Mouse (Mus musculus): ENCODE results near the gene Mfap1b. TPM values are rescaled to one million over a fixed set of nuclear protein-coding genes. Genes with fewer than 3 reads are reported as not detected.

Gene Mfap1b
- total and polyA plus RNA-seq, 3 experiments, result 15.6 to 29.7 (median 24.3) TPM

DNA sequence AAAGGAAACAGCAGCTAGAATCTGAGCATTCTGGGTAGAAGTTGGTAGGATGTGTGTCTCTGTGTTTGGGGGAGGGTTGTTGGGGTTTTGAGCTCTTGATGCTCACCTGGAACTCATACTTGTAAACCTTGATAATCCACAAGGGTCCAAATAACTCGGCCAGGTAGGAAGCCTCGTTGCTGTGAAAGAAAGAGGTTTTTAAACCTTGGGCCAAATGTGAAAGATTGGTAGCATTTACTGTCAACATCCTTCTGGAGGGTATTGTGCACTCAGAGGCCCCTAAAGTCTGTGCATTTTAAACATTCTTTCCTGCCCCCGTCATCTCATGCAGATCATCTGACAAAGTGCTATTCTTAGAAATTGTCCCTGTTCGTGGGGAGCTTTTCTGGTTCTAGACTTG lies 20.9 kb downstream of the Mfap1b start, which contains the start of gene Hypk:
Gene Hypk, plus strand, starts transcription at position 301 of the 400 bp plus-strand sequence.
- no peak within 1 kb of the TSS for H3K9ac ChIP-seq (ENCODE audit: insufficient read depth, low read depth)
- H3K4me1 ChIP-seq (ENCODE audit: control insufficient read depth in 1 of 2, insufficient read depth in 2 of 2), result peaks cover 5 to 34% of the 10 kb centered on the region in 2 experiments
- peaks cover 7 to 40% of the 10 kb centered on the region in 2 experiments for H3K36me3 ChIP-seq (replicated peaks in 1 of 2; ENCODE audit: control insufficient read depth in 1 of 2, insufficient read depth in 1 of 2, low read length in 1 of 2)
- TF ChIP-seq RAD21 (IDR thresholded peaks at IDR 0.05; ENCODE audit: low read depth, low read length) (no peak), ELF1 (IDR thresholded peaks at IDR 0.05; ENCODE audit: low read depth, low read length) (no peak), MAFK (IDR thresholded peaks at IDR 0.05; ENCODE audit: insufficient replicate concordance, low read length) (no peak), NELFE (IDR thresholded peaks at IDR 0.05; ENCODE audit: low read depth, low read length) (no peak), MXI1 (IDR thresholded peaks at IDR 0.05; ENCODE audit: low read depth, low read length) (no peak), HCFC1 (IDR thresholded peaks at IDR 0.05; ENCODE audit: low read depth, low read length) (no peak), POLR2AphosphoS2 (IDR thresholded peaks at IDR 0.05; ENCODE audit: low read depth, low read length) (no peak), UBTF (IDR thresholded peaks at IDR 0.05; ENCODE audit: low read depth, low read length) (no peak), SIN3A (IDR thresholded peaks at IDR 0.05; ENCODE audit: low read length) (no peak), RCOR1 (conservative IDR thresholded peaks at IDR 0.05; ENCODE audit: low read depth, low read length) (no peak), POLR2A (IDR thresholded peaks at IDR 0.05; ENCODE audit: low read depth, low read length) (no peak), USF1 (IDR thresholded peaks at IDR 0.05; ENCODE audit: low read depth, low read length) (no peak), JUN (IDR thresholded peaks at IDR 0.05; ENCODE audit: insufficient read depth, low read depth, low read length) (no peak)
- DNase-seq (ENCODE audit: extremely low read depth), result no peak
- in situ Hi-C loops (cut with MboI; ENCODE audit: low pct_ligation_motif_present, low pct_unique_long_range_greater_than_20kb, low sequenced_read_pairs), result no loop called here
- H3K79me2 ChIP-seq (replicated peaks; ENCODE audit: control insufficient read depth, extremely low read depth, insufficient read depth, poor library complexity, severe bottlenecking), result peaks cover 10% of the 10 kb centered on the region
- no peaks in the 10 kb centered on the region for H3K9me3 ChIP-seq (replicated peaks; ENCODE audit: low read length)
- no peak within 1 kb of the TSS for H3K4me2 ChIP-seq (ENCODE audit: insufficient read depth, low read depth, poor library complexity, severe bottlenecking)
- peaks cover 1% of the 10 kb centered on the region for H3K27me3 ChIP-seq (replicated peaks)
- H3K27ac ChIP-seq (ENCODE audit: insufficient read depth, low read depth), result no peak within 1 kb of the TSS
- dilution Hi-C loops (cut with MboI; ENCODE audit: extremely low pct_ligation_motif_present, extremely low pct_unique_long_range_greater_than_20kb, low sequenced_read_pairs), result no loop called here
- no peak within 1 kb of the TSS for H3K4me3 ChIP-seq (replicated peaks in 1 of 3; ENCODE audit: low read depth in 2 of 3, low read length in 2 of 3, poor library complexity in 1 of 3)

GRCm38 (mm10) chr2:121452361-121452760 lies 21.5 kb downstream of the Mfap1b start:
- Histone ChIP-seq H3K4me1 (ENCODE audit: control insufficient read depth in 1 of 2, insufficient read depth in 2 of 2) (peaks cover 5 to 30% of the 10 kb centered on the region in 2 experiments), H3K9ac (ENCODE audit: insufficient read depth, low read depth) (no peak overlapping the region), H3K4me2 (ENCODE audit: insufficient read depth, low read depth, poor library complexity, severe bottlenecking) (no peak overlapping the region), H3K9me3 (replicated peaks; ENCODE audit: low read length) (no peaks in the 10 kb centered on the region), H3K36me3 (replicated peaks in 1 of 2; ENCODE audit: control insufficient read depth in 1 of 2, insufficient read depth in 1 of 2, low read length in 1 of 2) (peaks cover 7 to 40% of the 10 kb centered on the region in 2 experiments), H3K79me2 (replicated peaks; ENCODE audit: control insufficient read depth, extremely low read depth, insufficient read depth, poor library complexity, severe bottlenecking) (peaks cover 7% of the 10 kb centered on the region), H3K4me3 (replicated peaks in 1 of 3; ENCODE audit: low read depth in 2 of 3, low read length in 2 of 3, poor library complexity in 1 of 3) (no peak overlapping the region), H3K27me3 (replicated peaks) (peaks cover 5% of the 10 kb centered on the region), H3K27ac (ENCODE audit: insufficient read depth, low read depth) (no peak overlapping the region)
- no peak for TF ChIP-seq IRF4 (IDR thresholded peaks at IDR 0.05; ENCODE audit: low read depth, low read length)
- TF ChIP-seq ELF1 (IDR thresholded peaks at IDR 0.05; ENCODE audit: low read depth, low read length), result no peak
- TF ChIP-seq CTCF (conservative IDR thresholded peaks at IDR 0.05 in 1 of 2, IDR thresholded peaks at IDR 0.05 in 1 of 2; ENCODE audit: low read depth in 2 of 2, low read length in 2 of 2), result no peak
- no peak for TF ChIP-seq ZMIZ1 (IDR thresholded peaks at IDR 0.05; ENCODE audit: low read depth, low read length)
- no peak for TF ChIP-seq MAZ (IDR thresholded peaks at IDR 0.05; ENCODE audit: low read depth, low read length)
- no peak for TF ChIP-seq POLR2A (IDR thresholded peaks at IDR 0.05; ENCODE audit: low read depth, low read length)
- no peak for TF ChIP-seq JUND (conservative IDR thresholded peaks at IDR 0.05; ENCODE audit: low read depth, low read length)
- no peak for TF ChIP-seq SIN3A (IDR thresholded peaks at IDR 0.05; ENCODE audit: low read length)
- TF ChIP-seq E2F4 (IDR thresholded peaks at IDR 0.05; ENCODE audit: insufficient replicate concordance, low read depth, low read length), result no peak
- in situ Hi-C loops (cut with MboI; ENCODE audit: low pct_ligation_motif_present, low pct_unique_long_range_greater_than_20kb, low sequenced_read_pairs) (no loop called here), dilution Hi-C loops (cut with MboI; ENCODE audit: extremely low pct_ligation_motif_present, extremely low pct_unique_long_range_greater_than_20kb, low sequenced_read_pairs) (no loop called here)
- DNase-seq (ENCODE audit: extremely low read depth), result no peak
